Mouse (Mus musculus) mammary gland, adult 2 months (tissue): ENCODE results near the gene Krt7. TPM values are rescaled to one million over a fixed set of nuclear protein-coding genes. Genes with fewer than 3 reads are reported as not detected.

Experiments
- polyA plus RNA-seq: library from polyadenylated mRNA; depleted of rRNA; stranded (reverse); fragments of >200 nt; gene quantifications from 2 replicates; pipeline ENCODE4 v1.2.3, GENCODE M21; 2012; ENCODE audit warnings: low replicate concordance; rRNA removed

The Krt7 gene
- polyA plus RNA-seq = 34.4 and 55.3 TPM in 2 replicates

DNA sequence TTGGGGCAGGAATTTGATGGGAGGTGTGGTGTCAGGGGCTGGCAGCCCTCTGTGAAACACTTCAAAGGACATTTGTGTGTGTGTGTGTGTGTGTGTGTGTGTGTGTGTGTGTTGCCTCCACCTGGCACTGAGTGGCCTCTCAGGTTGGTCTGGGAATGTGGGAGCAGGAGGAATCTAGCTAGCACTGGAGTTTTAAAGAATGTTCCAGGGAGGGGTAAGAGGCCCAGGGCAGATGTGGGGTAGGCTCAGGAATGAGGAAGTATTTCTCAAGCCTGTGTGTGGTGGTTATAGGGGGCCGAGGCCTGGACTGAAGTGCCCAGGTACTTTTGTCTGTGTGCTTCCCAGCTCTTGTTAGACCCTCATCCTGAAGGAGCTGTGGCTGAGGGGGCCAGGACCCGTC is at the start of gene Krt7:
Gene Krt7, plus strand, starts transcription at position 269 of the 400 bp plus-strand sequence.

DNA sequence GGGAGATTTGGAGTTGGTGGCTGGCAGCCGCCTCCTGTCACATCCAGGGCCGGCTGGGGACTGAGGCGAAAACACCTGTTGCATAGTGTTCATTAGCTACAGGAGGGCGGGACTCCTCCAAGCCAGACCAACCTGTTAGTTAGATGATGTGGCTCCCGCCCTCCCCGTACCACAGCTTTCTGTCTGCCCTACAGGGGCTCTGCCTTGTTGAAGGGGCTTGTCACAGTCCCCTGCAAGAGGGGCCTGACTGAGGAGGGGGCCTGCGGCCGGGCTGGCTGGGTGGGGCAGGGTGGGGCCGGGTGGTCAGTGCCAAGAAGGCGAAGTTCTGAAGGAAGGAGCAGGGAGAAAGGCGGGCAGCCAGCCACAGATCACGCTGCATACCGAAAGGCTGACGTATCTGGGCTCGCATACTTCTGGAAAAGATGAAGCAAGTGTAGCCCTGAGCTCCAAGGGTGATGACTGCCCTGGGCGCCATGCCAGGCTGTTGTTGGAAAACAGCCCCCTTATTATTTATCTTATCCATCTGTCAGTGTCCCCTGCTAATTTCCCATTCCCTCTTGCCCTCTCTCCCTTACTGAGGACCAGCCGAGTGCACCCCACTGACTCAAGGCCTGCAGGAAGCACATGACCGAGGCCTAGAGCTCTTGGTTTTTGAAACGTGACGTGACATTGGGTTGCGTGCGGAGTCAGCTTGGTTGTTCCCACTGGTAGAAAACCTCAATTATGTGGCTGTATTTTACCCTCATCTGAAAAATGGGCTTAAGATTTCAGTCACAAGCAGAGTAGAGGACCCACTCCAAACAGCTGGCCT is 40.5 kb upstream of the Krt7 start, which contains the start of gene Krt80:
Gene Krt80, minus strand, starts transcription at position 62 of the 811 bp plus-strand sequence.

DNA sequence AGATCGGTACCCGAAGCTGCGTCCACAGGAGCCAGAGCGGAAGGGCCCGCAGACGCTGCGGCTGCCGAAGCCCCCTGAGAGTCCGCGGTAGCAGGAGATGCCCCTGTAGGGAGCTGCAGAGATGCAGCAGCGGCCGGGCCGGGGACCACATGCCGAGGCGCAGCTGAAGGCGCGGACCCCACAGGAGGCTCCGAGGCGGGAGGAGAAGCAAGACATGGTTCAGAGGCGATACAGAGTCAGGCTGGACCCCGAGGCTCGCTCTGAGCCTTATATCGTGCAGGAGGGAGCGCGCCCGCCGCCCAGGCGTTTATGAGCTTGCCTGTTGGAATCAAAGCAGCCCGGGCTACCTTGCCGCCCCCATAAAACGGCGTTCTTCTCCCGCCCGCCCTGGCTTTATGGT is 27.7 kb downstream of the Krt7 start, which contains the start of gene Krt87:
Gene Krt87, minus strand, starts transcription at position 250 of the 400 bp plus-strand sequence.

DNA sequence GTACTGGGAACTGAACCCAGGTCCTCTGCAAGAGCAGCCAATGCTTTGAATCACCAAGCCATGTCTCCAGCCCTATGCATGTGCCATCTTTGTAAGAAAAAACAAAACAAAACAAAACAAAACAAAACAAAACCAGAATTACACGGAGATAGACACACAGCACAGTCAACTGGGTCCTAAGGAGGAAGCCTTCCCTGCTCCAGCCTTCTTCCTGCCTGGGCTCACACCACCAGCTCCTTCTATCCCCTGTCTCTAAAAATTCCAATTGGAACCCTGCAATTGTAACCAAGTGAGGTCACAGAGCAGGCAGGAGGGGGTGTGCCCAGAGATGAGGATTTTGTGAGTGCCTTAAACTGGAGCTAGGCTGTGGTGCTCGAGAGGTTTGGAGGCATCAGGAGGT is 36.6 kb downstream of the Krt7 start, which contains the start of gene Krt88:
Gene Krt88, plus strand, starts transcription at position 301 of the 400 bp plus-strand sequence.

DNA sequence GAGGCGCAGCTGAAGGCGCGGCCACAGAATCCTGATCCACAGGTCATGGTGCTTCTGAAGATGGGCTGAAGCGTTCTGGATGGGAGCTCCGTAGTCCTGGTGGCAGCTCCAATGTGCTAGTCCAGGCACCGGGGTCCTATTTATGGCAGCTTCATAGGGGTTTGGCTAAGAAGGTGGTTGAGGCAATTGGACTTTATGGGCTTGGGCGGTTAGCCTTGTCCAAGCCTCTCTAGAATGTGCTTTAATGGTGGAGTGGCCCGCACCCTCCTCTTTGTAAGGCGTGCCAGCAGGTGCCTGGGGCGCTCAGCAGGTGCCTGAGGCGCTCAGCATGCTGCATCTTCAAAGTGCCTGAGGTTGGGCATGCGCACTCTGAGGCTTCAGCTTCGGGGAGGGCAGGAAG is 52.8 kb downstream of the Krt7 start, which contains the start of gene Krt81:
Gene Krt81, minus strand, starts transcription at position 101 of the 400 bp plus-strand sequence.

DNA sequence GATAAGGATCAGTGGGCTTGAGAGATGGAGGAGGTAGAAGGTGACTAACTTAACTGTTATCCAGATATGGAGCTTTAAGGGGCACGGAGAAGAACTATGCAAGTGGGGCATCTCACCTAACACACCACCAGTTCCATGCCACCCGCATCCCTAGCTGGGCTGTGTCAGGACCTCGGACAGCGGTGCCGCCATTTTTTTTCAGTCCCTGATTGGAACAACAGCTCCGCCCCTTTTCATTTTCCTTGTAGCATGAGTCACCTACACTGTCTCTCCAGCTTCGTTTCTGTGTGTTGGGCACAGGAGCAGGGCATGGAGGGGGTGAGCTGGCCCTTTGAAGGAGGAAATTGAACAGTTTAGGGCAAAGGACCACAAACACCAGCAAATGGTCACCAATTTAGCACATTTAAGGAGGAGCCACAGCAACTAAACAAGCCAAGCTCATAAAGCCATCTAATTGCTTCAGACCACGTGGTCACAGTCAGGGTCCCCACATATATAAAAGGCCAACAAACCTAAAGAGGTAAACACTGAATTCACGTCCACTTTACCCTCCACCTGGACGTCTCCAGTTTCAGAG is 62.2 kb downstream of the Krt7 start, which contains the start of gene Krt86:
Gene Krt86, plus strand, starts transcription at position 527 of the 577 bp plus-strand sequence.

Other genes starting within 250 kb of the Krt7 start
- gene Acvr1b, start 237.0 kb upstream of the Krt7 start, polyA plus RNA-seq = 30.8 and 31.6 TPM in 2 replicates
- 7.8 and 21.9 TPM in 2 replicates for gene Grasp, start 186.9 kb upstream of the Krt7 start, polyA plus RNA-seq
- gene Nr4a1, start 156.8 kb upstream of the Krt7 start, polyA plus RNA-seq = 28.9 and 38.2 TPM in 2 replicates
- gene Atg101, start 126.8 kb upstream of the Krt7 start, polyA plus RNA-seq = 29.3 and 31.4 TPM in 2 replicates
- 0.62 and 0.76 TPM in 2 replicates for gene 6030408B16Rik, start 117.8 kb upstream of the Krt7 start, polyA plus RNA-seq
- 8.3 and 21.5 TPM in 2 replicates for gene Krt80, start 40.9 kb upstream of the Krt7 start, polyA plus RNA-seq
- 0.31 and 0.45 TPM in 2 replicates for gene Krt87, start 27.8 kb downstream of the Krt7 start, polyA plus RNA-seq
- gene Krt88, start 36.7 kb downstream of the Krt7 start, polyA plus RNA-seq = not detected in 2 replicates
- not detected in 2 replicates for gene Krt81, start 52.7 kb downstream of the Krt7 start, polyA plus RNA-seq
- not detected in 2 replicates for gene Krt86, start 62.4 kb downstream of the Krt7 start, polyA plus RNA-seq
- gene Krt83, start 80.5 kb downstream of the Krt7 start, polyA plus RNA-seq = 0.11 and 0.35 TPM in 2 replicates
- not detected in 2 replicates for gene Gm49425, start 106.2 kb downstream of the Krt7 start, polyA plus RNA-seq
- gene Krt84, start 121.8 kb downstream of the Krt7 start, polyA plus RNA-seq = 0.05 TPM in 1 of 2 replicates, not detected in the other
- not detected in 2 replicates for gene Krt82, start 139.6 kb downstream of the Krt7 start, polyA plus RNA-seq
- gene Krt90, start 151.9 kb downstream of the Krt7 start, polyA plus RNA-seq = not detected in 2 replicates
- 0.91 TPM in 1 of 2 replicates, not detected in the other for gene Krt75, start 162.9 kb downstream of the Krt7 start, polyA plus RNA-seq
- gene Gm5414, start 217.1 kb downstream of the Krt7 start, polyA plus RNA-seq = not detected in 2 replicates
- not detected in 2 replicates for gene Gm5478, start 236.3 kb downstream of the Krt7 start, polyA plus RNA-seq